Mouse (Mus musculus) adrenal gland, adult 10 weeks (tissue): Measurements from ENCODE around the gene Amigo3. TPM values are rescaled to one million over a fixed set of nuclear protein-coding genes. Genes with fewer than 3 reads are reported as not detected.

Experiments used
- polyA plus RNA-seq: library from polyadenylated mRNA; stranded (reverse); fragments of 350-450 nt; fragmentation: Illumina TruSeq; extraction: RNeasy Lipid Tissue Mini Kit (QIAGEN cat#74804); gene quantifications from one replicate; pipeline ENCODE4 v1.2.3, GENCODE M21; 2014; ENCODE audit warnings: low read depth, low replicate concordance

Gene Amigo3
- 0.23 TPM for polyA plus RNA-seq

GRCm38 (mm10) chr9:108052885-108053664, at the start of gene Amigo3:
TSS of gene Amigo3 (plus strand) at chr9:108053159.

GRCm38 (mm10) chr9:108049016-108049455, 3.9 kb upstream of the Amigo3 start, which contains the start of gene Gmppb:
TSS of gene Gmppb (plus strand) at chr9:108049242.

GRCm38 (mm10) chr9:108080168-108080567, 27.2 kb downstream of the Amigo3 start, which contains the start of gene Mst1:
TSS of gene Mst1 (plus strand) at chr9:108080436.

GRCm38 (mm10) chr9:108082988-108083431, 30.1 kb downstream of the Amigo3 start, which contains the start of gene Rnf123:
TSS of gene Rnf123 (minus strand) at chr9:108083346.

GRCm38 (mm10) chr9:108094184-108094941, 41.4 kb downstream of the Amigo3 start, which contains the start of gene Apeh:
TSS of gene Apeh (minus strand) at chr9:108094606.

Other genes with a start within 250 kb of the Amigo3 start
- 106 TPM for gene Rbm6, start 179.9 kb upstream of the Amigo3 start, polyA plus RNA-seq
- gene Mon1a, start 165.0 kb upstream of the Amigo3 start, polyA plus RNA-seq: 0.35 TPM
- gene Mst1r, start 146.3 kb upstream of the Amigo3 start, polyA plus RNA-seq: 0.93 TPM
- not detected for gene Actl11, start 124.7 kb upstream of the Amigo3 start, polyA plus RNA-seq
- gene Camkv, start 117.5 kb upstream of the Amigo3 start, polyA plus RNA-seq: 0.64 TPM
- gene Traip, start 103.0 kb upstream of the Amigo3 start, polyA plus RNA-seq: not detected
- 2.0 TPM for gene Uba7, start 77.7 kb upstream of the Amigo3 start, polyA plus RNA-seq
- gene Gm20661, start 70.1 kb upstream of the Amigo3 start, polyA plus RNA-seq: not detected
- not detected for gene Inka1, start 67.3 kb upstream of the Amigo3 start, polyA plus RNA-seq
- not detected for gene Cdhr4, start 60.7 kb upstream of the Amigo3 start, polyA plus RNA-seq
- gene Gm20662, start 56.8 kb upstream of the Amigo3 start, polyA plus RNA-seq: not detected
- 27.1 TPM for gene Ip6k1, start 50.7 kb upstream of the Amigo3 start, polyA plus RNA-seq
- gene Gmppb, start 3.9 kb upstream of the Amigo3 start, polyA plus RNA-seq: 0.64 TPM
- gene Mst1, start 27.3 kb downstream of the Amigo3 start, polyA plus RNA-seq: not detected
- 0.99 TPM for gene Rnf123, start 30.2 kb downstream of the Amigo3 start, polyA plus RNA-seq
- gene Apeh, start 41.4 kb downstream of the Amigo3 start, polyA plus RNA-seq: 40.2 TPM
- gene Bsn, start 137.2 kb downstream of the Amigo3 start, polyA plus RNA-seq: 0.35 TPM
- gene Dag1, start 210.8 kb downstream of the Amigo3 start, polyA plus RNA-seq: 56.8 TPM
- gene Nicn1, start 237.3 kb downstream of the Amigo3 start, polyA plus RNA-seq: 27.2 TPM
- gene Amt, start 243.7 kb downstream of the Amigo3 start, polyA plus RNA-seq: 0.82 TPM